Mouse (Mus musculus): ENCODE results near the gene Entpd8. TPM values are rescaled to one million over a fixed set of nuclear protein-coding genes. Genes with fewer than 3 reads are reported as not detected.

Entpd8 gene
- polyA plus RNA-seq, 2 experiments: 2.3 to 4.9 TPM

GRCm38 (mm10) chr2:25098956-25099355 is 18.9 kb downstream of the Entpd8 start:
- ATAC-seq (ENCODE audit: insufficient read depth) (no peak), DNase-seq (ENCODE audit: low read depth in 3 of 3, low spot score in 3 of 3) (no peak)
- Histone ChIP-seq H3K27me3 (ENCODE audit: control insufficient read depth, insufficient read depth, low read length) (no peaks in the 10 kb centered on the region), H3K4me3 (ENCODE audit: insufficient read depth in 1 of 2, low read depth in 2 of 2, low read length in 2 of 2) (no peak overlapping the region), H3K27ac (no peak overlapping the region), H3K36me3 (replicated peaks; ENCODE audit: control insufficient read depth, insufficient read depth, low read depth) (no peaks in the 10 kb centered on the region), H3K9ac (replicated peaks) (no peak overlapping the region), H3K4me2 (ENCODE audit: low read depth) (no peak overlapping the region), H3K9me3 (ENCODE audit: control insufficient read depth, low read length) (no peaks in the 10 kb centered on the region), H3K4me1 (replicated peaks; ENCODE audit: control insufficient read depth in 2 of 2, insufficient read depth in 2 of 2, low read length in 1 of 2) (no peaks in the 10 kb centered on the region)
- WGBS (ENCODE audit: insufficient replicate concordance): 32% methylated on average over 5 of the region's 5 CpGs
- no peak for TF ChIP-seq EP300 (IDR thresholded peaks at IDR 0.05; ENCODE audit: low read depth)
- peak; percentile 46; the same call in 1 of the 2 replicates for TF ChIP-seq CTCF (IDR thresholded peaks at IDR 0.05; ENCODE audit: low read depth)

- Histone ChIP-seq H3K9ac (replicated peaks) (no peak overlapping the region), H3K9me3 (ENCODE audit: control insufficient read depth, low read length) (no peaks in the 10 kb centered on the region), H3K4me3 (ENCODE audit: insufficient read depth in 1 of 2, low read depth in 2 of 2, low read length in 2 of 2) (no peak overlapping the region), H3K4me1 (replicated peaks; ENCODE audit: control insufficient read depth in 2 of 2, insufficient read depth in 2 of 2, low read length in 1 of 2) (no peaks in the 10 kb centered on the region), H3K4me2 (ENCODE audit: low read depth) (no peak overlapping the region), H3K36me3 (replicated peaks; ENCODE audit: control insufficient read depth, insufficient read depth, low read depth) (no peaks in the 10 kb centered on the region), H3K27ac (no peak overlapping the region), H3K27me3 (ENCODE audit: control insufficient read depth, insufficient read depth, low read length) (no peaks in the 10 kb centered on the region)
- no peak for TF ChIP-seq EP300 (IDR thresholded peaks at IDR 0.05; ENCODE audit: low read depth)
- no peak for TF ChIP-seq CTCF (IDR thresholded peaks at IDR 0.05; ENCODE audit: low read depth)
- ATAC-seq (ENCODE audit: insufficient read depth) (no peak), DNase-seq (ENCODE audit: low read depth in 3 of 3, low spot score in 3 of 3) (no peak)
- 61% methylated on average over 3 of the region's 3 CpGs for WGBS (ENCODE audit: insufficient replicate concordance)
Measured at GRCm38 (mm10) chr2:25099703-25100102, 19.6 kb downstream of the Entpd8 start.

GRCm38 (mm10) chr2:25104122-25104521 is 24.0 kb downstream of the Entpd8 start:
- 73% methylated on average over 2 of the region's 2 CpGs for WGBS (ENCODE audit: insufficient replicate concordance)
- Histone ChIP-seq H3K9me3 (ENCODE audit: control insufficient read depth, low read length) (no peaks in the 10 kb centered on the region), H3K4me2 (ENCODE audit: low read depth) (no peak overlapping the region), H3K9ac (replicated peaks) (no peak overlapping the region), H3K36me3 (replicated peaks; ENCODE audit: control insufficient read depth, insufficient read depth, low read depth) (no peaks in the 10 kb centered on the region), H3K4me1 (replicated peaks; ENCODE audit: control insufficient read depth in 2 of 2, insufficient read depth in 2 of 2, low read length in 1 of 2) (peaks cover 0 to 17% of the 10 kb centered on the region in 2 experiments; a peak in 3 of 4 replicates), H3K27me3 (ENCODE audit: control insufficient read depth, insufficient read depth, low read length) (no peaks in the 10 kb centered on the region), H3K27ac (no peak overlapping the region), H3K4me3 (ENCODE audit: insufficient read depth in 1 of 2, low read depth in 2 of 2, low read length in 2 of 2) (no peak overlapping the region)
- no peak for DNase-seq (ENCODE audit: low read depth in 3 of 3, low spot score in 3 of 3)
- ATAC-seq (ENCODE audit: insufficient read depth): no peak
- TF ChIP-seq EP300 (IDR thresholded peaks at IDR 0.05; ENCODE audit: low read depth) (no peak), CTCF (IDR thresholded peaks at IDR 0.05; ENCODE audit: low read depth) (no peak)

- DNase-seq (ENCODE audit: low read depth in 3 of 3, low spot score in 3 of 3) (peak in 1 of 3 experiments; percentile 18), ATAC-seq (ENCODE audit: insufficient read depth) (peak; percentile 71)
- H3K9ac ChIP-seq (replicated peaks): no peak overlapping the region
- no peaks in the 10 kb centered on the region for H3K9me3 ChIP-seq (ENCODE audit: control insufficient read depth, low read length)
- no peak overlapping the region for H3K4me2 ChIP-seq (ENCODE audit: low read depth)
- peaks cover 8 to 30% of the 10 kb centered on the region in 2 experiments for H3K4me1 ChIP-seq (replicated peaks; ENCODE audit: control insufficient read depth in 2 of 2, insufficient read depth in 2 of 2, low read length in 1 of 2)
- H3K4me3 ChIP-seq (ENCODE audit: insufficient read depth in 1 of 2, low read depth in 2 of 2, low read length in 2 of 2): no peak overlapping the region
- no peak for TF ChIP-seq CTCF (IDR thresholded peaks at IDR 0.05; ENCODE audit: low read depth)
- no peak for TF ChIP-seq EP300 (IDR thresholded peaks at IDR 0.05; ENCODE audit: low read depth)
- H3K27me3 ChIP-seq (ENCODE audit: control insufficient read depth, insufficient read depth, low read length): no peaks in the 10 kb centered on the region
- 19% methylated on average over 3 of the region's 3 CpGs for WGBS (ENCODE audit: insufficient replicate concordance)
- H3K27ac ChIP-seq: no peak overlapping the region
- H3K36me3 ChIP-seq (replicated peaks; ENCODE audit: control insufficient read depth, insufficient read depth, low read depth): no peaks in the 10 kb centered on the region
Measured at GRCm38 (mm10) chr2:25106045-25106444, 25.9 kb downstream of the Entpd8 start.

GRCm38 (mm10) chr2:25109487-25109886 is 29.4 kb downstream of the Entpd8 start:
- H3K36me3 ChIP-seq (replicated peaks; ENCODE audit: control insufficient read depth, insufficient read depth, low read depth): no peaks in the 10 kb centered on the region
- no peak overlapping the region for H3K4me2 ChIP-seq (ENCODE audit: low read depth)
- H3K27me3 ChIP-seq (ENCODE audit: control insufficient read depth, insufficient read depth, low read length): no peaks in the 10 kb centered on the region
- DNase-seq (ENCODE audit: low read depth in 3 of 3, low spot score in 3 of 3) (no peak), ATAC-seq (ENCODE audit: insufficient read depth) (no peak)
- no peak overlapping the region for H3K27ac ChIP-seq
- H3K9ac ChIP-seq (replicated peaks): no peak overlapping the region
- H3K9me3 ChIP-seq (ENCODE audit: control insufficient read depth, low read length): no peaks in the 10 kb centered on the region
- H3K4me3 ChIP-seq (ENCODE audit: insufficient read depth in 1 of 2, low read depth in 2 of 2, low read length in 2 of 2): no peak overlapping the region
- TF ChIP-seq CTCF (IDR thresholded peaks at IDR 0.05; ENCODE audit: low read depth): no peak
- peaks cover 15 to 42% of the 10 kb centered on the region in 2 experiments for H3K4me1 ChIP-seq (replicated peaks; ENCODE audit: control insufficient read depth in 2 of 2, insufficient read depth in 2 of 2, low read length in 1 of 2)
